Mouse (Mus musculus): ENCODE measurements around the gene Npm1. TPM values are rescaled to one million over a fixed set of nuclear protein-coding genes. Genes with fewer than 3 reads are reported as not detected.

Npm1 gene
- polyA plus RNA-seq, 1 experiment from 2014 or later, result 382 TPM

GRCm38 (mm10) chr11:33198351-33199116, 35.5 kb upstream of the Npm1 start:
- no peaks in the 10 kb centered on the region for H3K9me3 ChIP-seq
- no peaks in the 10 kb centered on the region for H3K36me3 ChIP-seq (replicated peaks)
- peaks cover 29% of the 10 kb centered on the region for H3K4me1 ChIP-seq
- peaks cover 88% of the 10 kb centered on the region for H3K27me3 ChIP-seq (replicated peaks)
- H3K4me3 ChIP-seq, result no peak overlapping the region
- no peak overlapping the region for H3K27ac ChIP-seq
- WGBS, result 15% methylated on average over 22 of the region's 22 CpGs
- no peak overlapping the region for H3K4me2 ChIP-seq
- no peak for ATAC-seq (replicated peaks)
- no peak overlapping the region for H3K9ac ChIP-seq

GRCm38 (mm10) chr11:33197673-33198072, 34.7 kb upstream of the Npm1 start:
- Histone ChIP-seq H3K36me3 (replicated peaks) (no peaks in the 10 kb centered on the region), H3K9ac (no peak overlapping the region), H3K9me3 (no peaks in the 10 kb centered on the region), H3K27me3 (replicated peaks) (peaks cover 89% of the 10 kb centered on the region), H3K4me1 (peaks cover 21% of the 10 kb centered on the region), H3K27ac (no peak overlapping the region), H3K4me2 (no peak overlapping the region), H3K4me3 (no peak overlapping the region)
- 15% methylated on average over 15 of the region's 15 CpGs for WGBS
- no peak for ATAC-seq (replicated peaks)

DNA sequence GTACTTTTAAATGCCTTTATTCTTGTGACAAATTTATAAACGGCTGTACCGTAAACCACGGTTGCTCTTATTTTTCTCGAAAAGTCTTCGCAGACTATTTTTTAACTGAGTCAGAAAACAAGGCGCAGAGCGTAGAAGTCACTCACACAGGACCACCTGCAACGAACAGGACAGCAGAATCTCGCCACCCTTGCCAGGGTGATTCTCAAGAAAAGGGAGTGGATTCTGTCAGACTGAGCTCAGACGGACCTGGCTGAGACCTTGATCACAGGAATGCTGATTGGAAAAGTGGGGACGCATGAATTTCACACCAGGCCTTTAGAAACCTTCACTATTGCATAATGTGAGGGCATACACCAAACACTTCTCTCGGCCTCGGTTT, 34.1 kb upstream of the Npm1 start:
- H3K27ac ChIP-seq, result no peak overlapping the region
- H3K4me2 ChIP-seq, result no peak overlapping the region
- H3K9ac ChIP-seq, result no peak overlapping the region
- no peak overlapping the region for H3K4me3 ChIP-seq
- 22% methylated on average over 13 of the region's 13 CpGs for WGBS
- H3K9me3 ChIP-seq, result no peaks in the 10 kb centered on the region
- peaks cover 83% of the 10 kb centered on the region for H3K27me3 ChIP-seq (replicated peaks)
- peaks cover 20% of the 10 kb centered on the region for H3K4me1 ChIP-seq
- H3K36me3 ChIP-seq (replicated peaks), result no peaks in the 10 kb centered on the region
- ATAC-seq (replicated peaks), result no peak

GRCm38 (mm10) chr11:33196447-33197132, 33.6 kb upstream of the Npm1 start:
- Histone ChIP-seq H3K27me3 (replicated peaks) (peaks cover 83% of the 10 kb centered on the region), H3K36me3 (replicated peaks) (no peaks in the 10 kb centered on the region), H3K9ac (no peak overlapping the region), H3K9me3 (no peaks in the 10 kb centered on the region), H3K4me1 (peaks cover 18% of the 10 kb centered on the region), H3K27ac (no peak overlapping the region), H3K4me2 (no peak overlapping the region), H3K4me3 (no peak overlapping the region)
- 8% methylated on average over 24 of the region's 24 CpGs for WGBS
- ATAC-seq (replicated peaks), result no peak

DNA sequence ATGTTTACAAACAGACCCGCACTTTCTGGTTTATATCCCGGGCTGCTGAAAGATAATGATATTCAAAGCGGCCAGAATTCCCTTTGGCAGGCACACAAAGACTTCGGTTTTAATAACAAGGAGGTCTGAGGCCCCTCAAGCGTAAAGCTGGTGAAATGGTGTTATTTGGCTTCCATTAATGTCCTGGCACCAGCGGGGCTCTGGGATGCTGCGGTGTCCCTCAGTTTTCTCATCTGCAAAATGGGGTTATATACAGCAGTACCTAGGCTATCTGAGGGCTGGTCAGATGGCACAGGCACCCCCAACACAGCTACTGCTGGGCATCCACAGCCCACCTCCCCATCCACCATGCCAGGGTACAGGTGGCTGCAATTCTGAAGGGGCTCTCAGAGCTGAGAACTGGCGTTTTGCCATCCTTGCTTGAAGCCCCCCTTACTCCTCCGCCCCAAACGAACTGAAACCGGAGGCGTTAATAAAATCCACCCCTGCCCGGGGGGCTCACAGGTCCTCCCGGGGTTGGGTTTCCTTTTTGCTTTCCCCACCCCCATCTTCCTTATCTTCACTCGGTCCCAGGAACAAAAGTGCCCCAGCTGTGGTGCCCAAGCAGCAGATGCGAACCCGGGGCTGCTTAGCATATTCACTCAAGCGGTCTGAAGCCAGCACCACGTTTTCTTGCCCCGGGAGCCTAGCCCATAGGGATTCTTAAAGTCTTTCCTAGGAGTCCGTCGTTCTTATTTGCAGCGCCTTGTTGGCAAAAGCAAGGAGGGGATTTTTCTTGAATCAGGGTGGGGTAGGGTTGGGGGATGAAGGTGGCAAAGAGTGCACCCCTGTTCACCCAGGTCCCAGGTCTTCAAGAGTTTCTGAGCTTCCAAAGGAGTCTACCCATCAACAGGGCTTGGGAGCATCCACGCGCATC, 32.8 kb upstream of the Npm1 start:
- H3K9ac ChIP-seq, result no peak overlapping the region
- 3% methylated on average over 25 of the region's 25 CpGs for WGBS

DNA sequence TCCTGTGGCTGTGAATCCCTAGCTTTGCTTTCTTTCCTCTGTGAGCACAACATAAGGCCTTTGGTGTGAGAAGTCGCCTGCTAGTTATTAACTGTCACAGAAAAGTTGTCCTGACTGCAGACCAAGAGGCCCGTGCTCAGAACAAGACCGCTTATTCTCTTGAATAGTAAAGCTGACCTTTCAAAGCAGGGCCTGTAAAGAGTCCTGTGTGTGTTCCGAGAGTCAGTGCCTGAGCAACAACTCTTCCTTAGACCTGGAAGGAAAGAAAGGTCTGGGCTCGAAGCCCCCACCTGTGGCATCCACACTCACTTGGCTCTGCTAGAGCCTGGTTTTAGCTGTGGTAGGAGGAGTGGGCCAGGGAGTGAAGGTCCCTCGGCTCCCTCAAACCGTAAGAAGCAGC, 32.1 kb upstream of the Npm1 start:
- 18% methylated on average over 7 of the region's 7 CpGs for WGBS
- Histone ChIP-seq H3K36me3 (replicated peaks) (no peaks in the 10 kb centered on the region), H3K4me2 (no peak overlapping the region), H3K9me3 (no peaks in the 10 kb centered on the region), H3K4me3 (no peak overlapping the region), H3K9ac (no peak overlapping the region), H3K4me1 (peaks cover 5% of the 10 kb centered on the region; the same call in 1 of the 2 replicates), H3K27me3 (replicated peaks) (peaks cover 72% of the 10 kb centered on the region), H3K27ac (no peak overlapping the region)
- ATAC-seq (replicated peaks), result no peak

More for the DNA sequence above, 32.8 kb upstream of the Npm1 start:
- no peaks in the 10 kb centered on the region for H3K36me3 ChIP-seq (replicated peaks)
- H3K4me1 ChIP-seq, result peaks cover 10% of the 10 kb centered on the region
- H3K9me3 ChIP-seq, result no peaks in the 10 kb centered on the region
- H3K4me3 ChIP-seq, result no peak overlapping the region
- peaks cover 78% of the 10 kb centered on the region for H3K27me3 ChIP-seq (replicated peaks)
- no peak for ATAC-seq (replicated peaks)
- H3K4me2 ChIP-seq, result no peak overlapping the region
- no peak overlapping the region for H3K27ac ChIP-seq

DNA sequence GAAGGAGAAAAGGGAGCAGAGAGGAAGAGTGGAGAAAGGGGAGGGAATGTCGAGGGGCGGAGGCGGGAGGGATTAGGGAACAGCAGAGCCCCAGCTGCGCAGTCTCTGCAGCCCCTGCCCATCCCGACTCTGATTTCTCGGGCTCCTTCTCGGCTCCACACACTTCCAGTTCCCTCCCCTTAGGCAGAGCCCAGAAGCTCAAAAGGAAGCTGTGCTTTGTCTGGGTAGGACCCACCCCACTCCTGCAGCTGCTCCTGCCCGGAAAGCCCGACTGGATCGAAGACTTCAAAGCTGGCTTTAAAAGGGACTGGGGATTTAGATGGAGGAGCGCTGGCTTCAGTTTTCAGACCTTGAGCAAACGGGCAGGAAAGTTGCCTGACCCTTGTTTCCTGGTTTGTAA, 30.7 kb upstream of the Npm1 start:
- H3K9me3 ChIP-seq, result no peaks in the 10 kb centered on the region
- H3K27ac ChIP-seq, result no peak overlapping the region
- H3K36me3 ChIP-seq (replicated peaks), result no peaks in the 10 kb centered on the region
- peaks cover 5% of the 10 kb centered on the region; the same call in 1 of the 2 replicates for H3K4me1 ChIP-seq
- peaks cover 61% of the 10 kb centered on the region for H3K27me3 ChIP-seq (replicated peaks)
- no peak overlapping the region for H3K4me3 ChIP-seq
- under 1% methylated on average over 12 of the region's 12 CpGs for WGBS
- H3K9ac ChIP-seq, result no peak overlapping the region
- ATAC-seq (replicated peaks), result no peak; the same call in 1 of the 2 replicates
- peak overlapping the region; percentile 19; the same call in 1 of the 2 replicates for H3K4me2 ChIP-seq

DNA sequence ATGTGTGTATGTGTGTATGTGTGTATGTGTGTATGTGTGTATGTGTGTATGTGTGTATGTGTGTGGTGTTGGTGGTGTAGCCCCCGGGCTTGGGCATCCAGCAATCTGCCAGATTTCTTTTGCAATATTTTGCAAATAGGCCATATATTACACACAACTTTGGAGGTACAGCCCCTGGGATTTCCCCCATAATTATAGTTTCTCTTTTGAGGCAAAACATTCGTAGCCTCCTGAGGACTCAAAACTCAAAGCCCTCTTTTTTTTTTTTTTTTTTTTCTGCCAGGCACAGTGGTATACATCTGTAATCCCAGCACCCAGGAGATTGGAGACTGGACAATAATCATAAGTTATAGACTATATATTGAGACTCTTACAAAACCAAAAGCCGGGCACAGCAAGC, 18.8 kb upstream of the Npm1 start:
- Histone ChIP-seq H3K9ac (no peak overlapping the region), H3K4me1 (peaks cover 6% of the 10 kb centered on the region), H3K36me3 (replicated peaks) (no peaks in the 10 kb centered on the region), H3K27me3 (replicated peaks) (peaks cover 7% of the 10 kb centered on the region), H3K9me3 (no peaks in the 10 kb centered on the region), H3K4me2 (no peak overlapping the region), H3K27ac (no peak overlapping the region), H3K4me3 (no peak overlapping the region)
- no peak for ATAC-seq (replicated peaks)
- 89% methylated on average over 3 of the region's 3 CpGs for WGBS

DNA sequence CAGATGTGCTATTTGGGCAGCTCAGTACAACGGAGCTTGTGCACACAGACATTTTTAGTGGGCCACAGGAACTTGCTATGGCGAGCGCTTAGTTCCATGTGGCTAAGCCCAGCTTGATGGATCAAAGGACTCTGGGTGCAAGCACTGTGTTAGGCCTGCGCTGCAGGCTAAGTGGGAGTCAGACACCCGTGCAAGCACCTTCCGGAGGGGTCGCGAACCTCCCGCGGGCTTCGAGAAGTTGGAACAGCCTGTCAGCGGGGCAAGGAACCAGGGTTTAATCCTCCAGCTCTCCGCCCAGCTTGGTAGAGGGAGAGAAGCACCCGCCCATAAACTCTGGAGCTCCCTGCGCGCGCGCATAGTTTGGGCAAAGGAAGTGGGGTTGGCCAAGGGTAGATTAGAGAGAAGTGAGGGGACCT, 17.7 kb upstream of the Npm1 start:
- Histone ChIP-seq H3K9ac (no peak overlapping the region), H3K27ac (no peak overlapping the region), H3K4me3 (no peak overlapping the region), H3K9me3 (no peaks in the 10 kb centered on the region), H3K4me1 (peaks cover 6% of the 10 kb centered on the region), H3K36me3 (replicated peaks) (no peaks in the 10 kb centered on the region), H3K27me3 (replicated peaks) (peaks cover 12% of the 10 kb centered on the region), H3K4me2 (peak overlapping the region; percentile 45)
- peak; percentile 27; the same call in 1 of the 2 replicates for ATAC-seq (replicated peaks)
- 2% methylated on average over 18 of the region's 18 CpGs for WGBS

- no peak for ATAC-seq (replicated peaks)
- no peaks in the 10 kb centered on the region for H3K9me3 ChIP-seq
- 15% methylated on average over 1 of the region's 1 CpGs for WGBS
- peaks cover 6% of the 10 kb centered on the region for H3K4me1 ChIP-seq
- H3K4me3 ChIP-seq, result no peak overlapping the region
- H3K27ac ChIP-seq, result no peak overlapping the region
- peaks cover 13% of the 10 kb centered on the region for H3K27me3 ChIP-seq (replicated peaks)
- no peak overlapping the region for H3K4me2 ChIP-seq
- H3K9ac ChIP-seq, result no peak overlapping the region
- no peaks in the 10 kb centered on the region for H3K36me3 ChIP-seq (replicated peaks)
Observed at GRCm38 (mm10) chr11:33179802-33180201, 16.8 kb upstream of the Npm1 start.

DNA sequence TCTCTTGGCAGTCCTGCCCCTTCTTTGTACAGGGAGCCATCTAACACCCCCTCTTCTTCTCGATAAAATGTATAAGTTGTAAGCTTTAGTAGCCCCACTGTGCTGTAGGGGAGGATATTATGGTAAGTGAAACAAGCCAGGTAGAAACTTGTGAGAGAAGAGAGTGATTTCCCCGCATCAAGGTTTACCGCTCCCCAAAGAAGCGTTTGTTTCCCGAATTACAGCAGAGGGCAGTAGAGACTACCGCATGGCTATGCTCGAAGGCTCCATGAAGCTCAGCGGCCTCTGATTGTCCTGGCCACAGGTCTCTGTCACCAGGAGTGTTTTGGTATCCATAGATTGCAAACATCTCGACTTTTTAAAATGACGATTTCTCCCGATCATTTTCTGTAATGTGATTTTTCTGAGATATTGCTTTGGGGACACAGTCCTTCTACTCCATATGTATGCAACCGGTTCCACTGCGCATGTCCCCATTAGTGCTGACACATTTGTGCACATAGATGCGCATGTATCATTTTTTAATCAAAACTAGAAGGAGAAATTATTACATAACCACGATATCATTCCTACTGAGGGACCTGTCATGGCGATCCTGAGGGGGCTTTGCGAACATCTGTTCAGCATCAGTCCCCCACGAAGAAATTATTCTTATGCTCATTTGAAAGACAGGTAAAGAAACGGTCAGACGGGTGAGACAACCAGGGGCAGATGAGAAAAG, 13.7 kb upstream of the Npm1 start:
- Histone ChIP-seq H3K27me3 (replicated peaks) (peaks cover 13% of the 10 kb centered on the region), H3K36me3 (replicated peaks) (no peaks in the 10 kb centered on the region), H3K4me1 (peaks cover 6% of the 10 kb centered on the region), H3K4me3 (no peak overlapping the region), H3K9me3 (no peaks in the 10 kb centered on the region), H3K4me2 (no peak overlapping the region), H3K27ac (no peak overlapping the region), H3K9ac (no peak overlapping the region)
- WGBS, result 35% methylated on average over 20 of the region's 20 CpGs
- ATAC-seq (replicated peaks), result peak; percentile 78; the same call in 1 of the 2 replicates

Data from midbrain, embryonic 15.5 days (tissue).